Mouse (Mus musculus) heart, adult 8-10 months (tissue): ENCODE results near the gene Gm3005. TPM values are rescaled to one million over a fixed set of nuclear protein-coding genes. Genes with fewer than 3 reads are reported as not detected.
"Not testable (repeated sequence)": the region's sequence is repeated elsewhere in the genome, so short reads cannot be mapped to it uniquely, and the experiment has no call there.

Experiments
- DNase-seq: peaks from one replicate; pipeline ENCODE4 v3.0.0; 2022; ENCODE audit warnings: low spot score
- total RNA-seq, 4 experiments: library from RNA; stranded (reverse); gene quantifications; 2 replicates each; pipeline ENCODE4 v1.2.4; 2022

The Gm3005 gene
- not detected for total RNA-seq

- DNase-seq: not testable (repeated sequence)
Measured at GRCm38 (mm10) chr14:3427803-3428202, at the start of gene Gm3005. Gm3005 (plus strand) TSS chr14:3428103.

GRCm38 (mm10) chr14:3394793-3395192 is 33.1 kb upstream of the Gm3005 start, which contains the start of gene Gm10413:
Gm10413 (plus strand) TSS chr14:3395093.
- DNase-seq: not testable (repeated sequence)

- DNase-seq: not testable (repeated sequence)
Measured at GRCm38 (mm10) chr14:3412314-3412713, 15.6 kb upstream of the Gm3005 start, which contains the start of gene Gm10409. Gm10409 (plus strand) TSS chr14:3412614.

GRCm38 (mm10) chr14:3449079-3449478 is 21.2 kb downstream of the Gm3005 start, which contains the start of gene Gm10408:
Gm10408 (plus strand) TSS chr14:3449379.
- DNase-seq: not testable (repeated sequence)

GRCm38 (mm10) chr14:3634212-3634611 is 206.3 kb downstream of the Gm3005 start, which contains the start of gene Gm3012:
Gm3012 (plus strand) TSS chr14:3634512.
- not testable (repeated sequence) for DNase-seq

Other genes with a start within 250 kb of the Gm3005 start
- gene Gm5795, start 239.8 kb upstream of the Gm3005 start, total RNA-seq: not detected
- under 1 TPM; 0.41 to 0.91 (median 0.57) TPM for gene D830030K20Rik, start 219.6 kb upstream of the Gm3005 start, total RNA-seq
- not detected for gene Gm2956, start 95.5 kb upstream of the Gm3005 start, total RNA-seq
- not detected for gene Gm10413, start 33.0 kb upstream of the Gm3005 start, total RNA-seq
- under 1 TPM in 1 of 4 experiments, not detected in 3; 0.50 TPM for gene Gm10409, start 15.5 kb upstream of the Gm3005 start, total RNA-seq
- not detected for gene Gm10408, start 21.3 kb downstream of the Gm3005 start, total RNA-seq
- gene Gm3012, start 206.4 kb downstream of the Gm3005 start, total RNA-seq: not detected
- gene Gm3020, start 223.9 kb downstream of the Gm3005 start, total RNA-seq: under 1 TPM in 1 of 4 experiments, not detected in 3; 0.50 TPM